Mouse (Mus musculus) forebrain, embryonic 13.5 days (tissue): ENCODE measurements at regions not wholly inside any gene's neighbourhood (a gene's known extent, or its start where the extent isn't known, plus 50 kb on each side); places are given as distances from the start of the nearest gene placed in this dataset.

Experiments
- ATAC-seq: fragments of 200-750 bp; cut with Nextera tagmentation; 2 replicates; pipeline ENCODE4 v1.8.0; 2017
- H3K27ac ChIP-seq: fragments of 300-500 bp; sonication (generic); 2 replicates; pipeline ENCODE4 v1.5.1; 2015; ENCODE audit warnings: inconsistent platforms, mild to moderate bottlenecking, moderate library complexity
- H3K27me3 ChIP-seq: fragments of 300-500 bp; sonication (generic); 2 replicates; pipeline ENCODE4 v1.6.1; 2015; ENCODE audit warnings: mild to moderate bottlenecking, inconsistent platforms
- H3K36me3 ChIP-seq: fragments of 300-500 bp; sonication (generic); 2 replicates; pipeline ENCODE4 v1.6.1; 2015; ENCODE audit warnings: mild to moderate bottlenecking, inconsistent platforms; ENCODE audit not compliant: poor library complexity, severe bottlenecking
- H3K4me1 ChIP-seq: fragments of 300-500 bp; sonication (generic); 2 replicates; pipeline ENCODE4 v1.6.1; 2015; ENCODE audit warnings: inconsistent platforms
- H3K4me2 ChIP-seq: fragments of 300-500 bp; sonication (generic); 2 replicates; pipeline ENCODE4 v1.6.1; 2015; ENCODE audit warnings: inconsistent platforms, mild to moderate bottlenecking, moderate library complexity
- H3K4me3 ChIP-seq: fragments of 300-500 bp; sonication (generic); 2 replicates; pipeline ENCODE4 v1.5.1; 2015; ENCODE audit warnings: mild to moderate bottlenecking, inconsistent platforms
- H3K9ac ChIP-seq: fragments of 300-500 bp; sonication (generic); 2 replicates; pipeline ENCODE4 v1.6.1; 2015; ENCODE audit warnings: mild to moderate bottlenecking, inconsistent platforms
- H3K9me3 ChIP-seq: fragments of 300-500 bp; sonication (generic); replicated peaks from 2 replicates; pipeline ENCODE4 v1.6.1; 2016; ENCODE audit warnings: inconsistent platforms
- WGBS: fragments of 180-500 bp; shearing (Covaris S2); methylation state at CpG from one replicate; pipeline ENCODE4 v1.1.7; 2015; 5-methylcytosine and 5-hydroxymethylcytosine counted together

DNA sequence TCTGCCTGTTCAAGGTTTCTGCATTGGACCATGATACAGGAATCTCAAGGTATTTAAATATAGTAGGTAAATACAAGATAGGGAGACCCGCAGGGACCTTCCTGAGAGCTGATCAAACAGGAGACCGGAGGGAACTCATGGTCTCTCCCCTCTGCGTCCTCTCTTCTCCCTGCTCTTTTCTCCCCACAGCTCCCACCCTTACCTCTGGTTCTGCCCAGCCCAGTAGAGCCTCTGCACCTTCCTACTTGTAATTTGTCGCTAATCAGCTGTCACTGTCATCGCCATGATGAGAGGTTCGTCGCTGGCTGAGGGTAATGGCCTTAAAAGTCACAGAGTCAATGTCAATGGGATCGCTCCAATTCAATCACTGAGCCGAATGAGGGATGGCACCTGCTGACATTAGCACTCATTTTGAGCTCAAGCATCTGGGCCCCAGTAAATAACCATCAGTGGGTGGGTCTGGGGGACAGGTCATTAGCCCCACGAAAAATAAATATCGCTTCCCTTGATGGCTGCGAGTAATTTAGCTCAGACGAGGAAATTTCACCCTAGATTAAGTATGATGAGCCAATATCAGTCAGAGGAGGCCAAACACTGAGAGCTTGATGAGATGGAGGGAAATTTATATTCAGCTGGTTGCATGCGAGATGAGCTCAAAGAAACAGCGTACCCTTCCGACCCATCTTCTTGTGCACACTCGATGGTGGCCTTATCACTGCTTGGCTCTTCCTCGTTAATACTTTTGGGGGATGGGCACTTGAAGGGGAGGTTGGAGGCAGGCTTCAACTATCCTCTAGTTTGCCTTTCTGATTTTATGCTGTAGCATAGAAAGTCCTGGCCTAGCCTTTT is 56.2 kb upstream of the Paqr3 start:
- Histone ChIP-seq H3K9ac (no peak overlapping the region), H3K27ac (no peak overlapping the region), H3K36me3 (no peaks in the 10 kb centered on the region), H3K4me1 (0 out of 2 replicates have a peak, but pooled peaks cover 4% of the 10 kb centered on the region), H3K27me3 (no peaks in the 10 kb centered on the region), H3K4me3 (no peak overlapping the region), H3K9me3 (no peaks in the 10 kb centered on the region), H3K4me2 (no peak overlapping the region)
- ATAC-seq = no peak
- WGBS = 70% methylated on average over 18 of the region's 18 CpGs

DNA sequence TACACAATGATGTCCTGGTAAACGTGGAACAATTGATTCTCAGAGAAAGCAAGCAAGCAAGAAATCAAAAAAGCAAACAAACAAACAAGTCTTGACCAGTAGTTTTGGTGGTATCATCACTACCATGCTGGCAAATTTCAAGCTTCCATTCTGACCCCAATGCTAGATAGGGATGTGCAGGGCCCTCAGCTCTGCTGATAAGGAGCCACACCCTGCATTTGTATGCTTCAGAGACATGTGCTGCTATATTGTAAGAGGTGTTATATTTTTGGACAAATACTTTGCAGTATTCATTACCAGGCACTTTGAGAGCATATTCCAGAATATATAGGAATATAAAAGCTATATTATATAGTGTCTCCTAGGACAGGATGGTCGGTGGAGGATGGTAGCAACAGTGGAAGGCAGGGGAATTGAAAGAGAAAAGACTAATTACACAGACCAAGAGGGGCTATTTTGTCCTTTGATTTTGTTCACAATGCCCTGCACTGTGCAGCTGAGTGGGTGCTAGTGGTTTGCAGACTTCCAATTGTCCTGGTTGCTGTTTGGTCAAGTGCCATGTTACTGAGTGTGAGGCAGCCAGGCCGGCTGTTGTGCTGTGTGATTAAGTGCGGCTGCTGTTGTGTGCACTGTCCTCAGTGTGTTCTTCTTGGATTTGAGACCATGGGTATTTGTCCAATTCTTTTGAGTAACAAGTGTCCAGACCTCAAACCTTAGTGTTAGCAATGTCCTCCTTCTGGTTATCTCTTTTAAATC is 54.9 kb upstream of the Paqr3 start:
- H3K9ac ChIP-seq = no peak overlapping the region
- H3K4me1 ChIP-seq = 0 out of 2 replicates have a peak, but pooled peaks cover 4% of the 10 kb centered on the region
- no peaks in the 10 kb centered on the region for H3K36me3 ChIP-seq
- no peak overlapping the region for H3K4me2 ChIP-seq
- no peak overlapping the region for H3K27ac ChIP-seq
- no peaks in the 10 kb centered on the region for H3K9me3 ChIP-seq
- H3K4me3 ChIP-seq = no peak overlapping the region
- ATAC-seq = peak; percentile 65
- H3K27me3 ChIP-seq = no peaks in the 10 kb centered on the region
- WGBS = 47% methylated on average over 4 of the region's 4 CpGs
